Mouse (Mus musculus): ENCODE measurements around the gene Tnfrsf12a. TPM values are rescaled to one million over a fixed set of nuclear protein-coding genes. Genes with fewer than 3 reads are reported as not detected.
A peak's percentile ranks its signal among the peaks of the same experiment; 100 is the strongest.

Gene Tnfrsf12a
- polyA plus RNA-seq, 1 experiment from 2014 or later, result 4.6 TPM

DNA sequence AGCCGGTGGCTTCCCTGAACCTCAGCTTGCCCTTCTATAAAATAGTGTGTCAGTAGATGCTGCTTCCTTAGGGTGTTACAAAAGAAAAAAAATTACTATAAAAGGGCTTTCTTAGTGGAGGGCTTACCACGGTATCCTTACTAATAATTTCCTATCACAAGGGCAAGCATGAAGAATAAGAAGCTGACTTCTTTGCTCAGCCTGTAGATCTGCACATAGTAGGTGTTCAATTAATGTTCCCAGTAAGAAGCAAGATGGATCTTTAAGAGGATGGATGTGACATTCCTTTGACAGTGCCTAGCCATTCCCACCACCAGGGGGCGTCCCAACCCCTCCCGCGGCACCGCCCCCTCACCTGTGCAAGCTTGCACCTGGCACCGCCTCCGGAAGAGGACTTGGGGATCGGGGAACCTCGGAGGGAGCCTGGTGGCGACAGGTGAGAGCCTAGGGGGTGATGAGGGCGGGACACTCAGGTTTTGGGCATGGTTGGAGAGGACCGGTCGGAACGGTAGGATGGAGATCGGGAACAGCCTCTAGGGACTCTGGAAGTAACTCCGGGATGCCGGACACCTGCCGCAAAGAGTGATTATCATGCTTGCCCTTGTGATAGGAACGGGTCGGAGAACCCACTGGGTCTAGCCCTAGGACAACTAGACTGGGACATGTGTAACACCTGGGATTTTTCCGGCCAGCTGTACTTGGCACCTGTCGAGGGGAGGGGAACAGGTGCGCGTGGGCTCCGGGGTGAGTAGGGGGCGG lies 17.0 kb downstream of the Tnfrsf12a start, which contains the start of gene Bicdl2:
Gene Bicdl2, plus strand, starts transcription at position 390 of the 759 bp plus-strand sequence.
- no peak within 1 kb of the TSS for H3K27ac ChIP-seq
- 5% methylated on average over 27 of the region's 27 CpGs for WGBS
- H3K36me3 ChIP-seq (replicated peaks), result 0 out of 2 replicates have a peak, but pooled peaks cover 1% of the 10 kb centered on the region
- H3K9me3 ChIP-seq, result no peaks in the 10 kb centered on the region
- DNase-seq (ENCODE audit: extremely low spot score, low spot score), result no peak
- H3K27me3 ChIP-seq (ENCODE audit: poor library complexity, severe bottlenecking), result peaks cover 50% of the 10 kb centered on the region
- peak within 1 kb of the TSS; percentile 29; the same call in 1 of the 2 replicates for H3K4me3 ChIP-seq
- peaks cover 20% of the 10 kb centered on the region for H3K4me1 ChIP-seq

DNA sequence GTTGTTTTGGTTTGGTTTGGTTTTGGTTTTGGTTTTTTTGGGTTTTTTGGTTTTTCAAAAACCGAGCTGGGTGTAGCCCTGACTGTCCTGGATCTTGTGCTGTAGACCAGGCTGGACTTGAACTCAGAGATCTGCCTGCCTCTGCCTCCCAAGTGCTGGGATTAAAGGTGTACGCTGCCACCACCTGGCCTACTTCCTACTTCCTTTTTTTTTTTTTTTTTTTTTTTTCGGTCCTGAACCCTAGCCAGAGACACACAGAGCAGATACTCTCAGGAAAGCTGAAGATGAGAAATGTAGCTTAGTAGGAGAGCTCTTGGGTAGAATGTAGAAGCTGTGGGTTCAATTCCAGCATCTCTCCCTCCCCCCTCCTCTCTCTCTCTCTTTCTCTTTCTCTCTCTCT lies 18.8 kb downstream of the Tnfrsf12a start:
- no peaks in the 10 kb centered on the region for H3K36me3 ChIP-seq (replicated peaks)
- H3K9me3 ChIP-seq, result no peaks in the 10 kb centered on the region
- DNase-seq (ENCODE audit: extremely low spot score, low spot score), result no peak
- 88% methylated on average over 3 of the region's 3 CpGs for WGBS
- H3K4me1 ChIP-seq, result peaks cover 13% of the 10 kb centered on the region; the same call in 1 of the 2 replicates
- H3K27ac ChIP-seq, result no peak overlapping the region
- no peak overlapping the region for H3K4me3 ChIP-seq
- peaks cover 47% of the 10 kb centered on the region for H3K27me3 ChIP-seq (ENCODE audit: poor library complexity, severe bottlenecking)

DNA sequence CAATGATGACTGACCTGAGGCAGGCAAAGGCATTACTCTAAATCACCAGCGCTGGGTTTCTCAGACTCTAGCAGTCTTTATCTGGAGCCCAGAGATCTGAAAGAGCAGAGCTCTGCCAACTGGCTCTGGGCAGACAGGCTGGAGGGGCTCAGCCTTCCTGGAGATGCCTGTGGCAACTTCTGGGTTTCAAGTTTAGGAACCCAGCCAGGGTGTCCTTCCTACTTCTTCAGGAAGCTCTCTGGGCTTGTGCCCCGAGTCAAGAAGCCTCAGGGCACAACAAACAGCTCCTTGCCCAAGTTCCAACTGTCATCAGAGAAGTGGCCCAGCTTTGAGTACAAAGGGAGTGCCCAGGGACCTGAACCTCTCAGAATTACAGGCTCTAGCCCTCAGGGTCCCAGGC lies 22.9 kb downstream of the Tnfrsf12a start:
- DNase-seq (ENCODE audit: extremely low spot score, low spot score), result no peak
- H3K4me3 ChIP-seq, result no peak overlapping the region
- no peaks in the 10 kb centered on the region for H3K4me1 ChIP-seq
- 64% methylated on average over 2 of the region's 2 CpGs for WGBS
- no peak overlapping the region for H3K27ac ChIP-seq
- no peaks in the 10 kb centered on the region for H3K9me3 ChIP-seq
- no peaks in the 10 kb centered on the region for H3K36me3 ChIP-seq (replicated peaks)
- peaks cover 8% of the 10 kb centered on the region for H3K27me3 ChIP-seq (ENCODE audit: poor library complexity, severe bottlenecking)

DNA sequence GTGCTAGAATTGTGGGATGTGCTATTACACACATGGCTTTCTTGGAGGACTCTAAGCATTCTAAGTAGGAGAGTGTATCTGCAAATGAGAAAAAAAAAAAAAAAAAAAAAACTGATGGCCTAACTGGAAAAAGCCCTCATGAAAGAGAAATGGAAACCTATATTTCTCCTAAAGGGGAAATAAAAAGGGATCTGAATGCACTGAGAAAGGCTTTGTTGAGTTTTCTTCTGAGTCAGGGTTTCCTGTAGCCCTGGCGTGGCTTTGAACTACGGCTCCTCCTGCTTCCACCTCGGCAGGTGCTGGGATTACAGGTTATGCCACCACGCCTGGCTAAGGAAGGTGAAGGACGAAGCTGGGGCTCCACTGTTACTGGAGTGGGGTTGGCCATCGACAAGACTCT lies 23.3 kb downstream of the Tnfrsf12a start:
- H3K27ac ChIP-seq, result no peak overlapping the region
- no peak overlapping the region for H3K4me3 ChIP-seq
- H3K9me3 ChIP-seq, result no peaks in the 10 kb centered on the region
- H3K36me3 ChIP-seq (replicated peaks), result no peaks in the 10 kb centered on the region
- 72% methylated on average over 6 of the region's 6 CpGs for WGBS
- no peaks in the 10 kb centered on the region for H3K4me1 ChIP-seq
- no peak for DNase-seq (ENCODE audit: extremely low spot score, low spot score)
- H3K27me3 ChIP-seq (ENCODE audit: poor library complexity, severe bottlenecking), result peaks cover 3% of the 10 kb centered on the region; the same call in 1 of the 2 replicates

DNA sequence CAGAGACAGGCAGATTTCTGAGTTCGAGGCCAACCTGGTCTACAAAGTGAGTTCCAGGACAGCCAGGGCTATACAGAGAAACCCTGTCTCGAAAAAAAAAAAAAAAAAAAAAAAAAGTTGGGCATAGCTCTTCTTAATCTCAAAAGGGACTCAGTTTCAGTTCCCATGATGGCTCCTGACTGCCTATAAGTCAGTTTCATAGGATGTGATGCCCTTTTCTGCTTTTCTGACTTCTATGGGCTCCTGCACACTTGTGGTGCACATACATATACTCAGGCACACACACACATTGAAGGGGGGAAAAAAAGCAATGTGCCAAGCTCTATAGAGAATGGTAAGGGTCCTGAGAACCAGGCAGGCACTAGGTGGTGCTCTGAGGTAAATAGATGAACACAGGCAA lies 23.9 kb downstream of the Tnfrsf12a start:
- Histone ChIP-seq H3K27me3 (ENCODE audit: poor library complexity, severe bottlenecking) (no peaks in the 10 kb centered on the region; the same call in 1 of the 2 replicates), H3K36me3 (replicated peaks) (no peaks in the 10 kb centered on the region), H3K9me3 (no peaks in the 10 kb centered on the region), H3K4me3 (no peak overlapping the region), H3K4me1 (no peaks in the 10 kb centered on the region), H3K27ac (no peak overlapping the region)
- 86% methylated on average over 2 of the region's 2 CpGs for WGBS
- DNase-seq (ENCODE audit: extremely low spot score, low spot score), result no peak

DNA sequence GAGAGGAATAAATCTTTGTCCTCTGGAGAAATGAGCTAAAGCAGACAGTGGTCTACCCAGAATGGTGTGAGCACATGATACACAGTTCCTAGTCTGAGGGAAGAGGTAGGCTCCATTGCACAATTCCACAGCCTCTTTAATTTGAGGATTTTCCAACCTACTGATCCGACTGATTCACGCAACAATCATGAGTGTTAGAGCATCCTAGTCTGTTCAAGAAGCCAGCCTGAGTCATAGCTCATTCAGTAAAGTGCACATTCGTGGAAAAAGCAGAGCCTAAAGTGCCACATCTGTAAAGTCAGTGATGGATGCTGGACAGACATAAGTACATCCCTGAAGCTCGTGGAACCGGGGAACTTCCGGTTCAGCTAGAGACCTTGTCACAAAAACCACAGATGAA lies 25.9 kb downstream of the Tnfrsf12a start:
- DNase-seq (ENCODE audit: extremely low spot score, low spot score), result no peak
- WGBS, result 90% methylated on average over 6 of the region's 6 CpGs
- Histone ChIP-seq H3K4me1 (no peaks in the 10 kb centered on the region), H3K9me3 (no peaks in the 10 kb centered on the region), H3K27me3 (ENCODE audit: poor library complexity, severe bottlenecking) (peaks cover 10% of the 10 kb centered on the region), H3K27ac (no peak overlapping the region), H3K36me3 (replicated peaks) (no peaks in the 10 kb centered on the region), H3K4me3 (no peak overlapping the region)

DNA sequence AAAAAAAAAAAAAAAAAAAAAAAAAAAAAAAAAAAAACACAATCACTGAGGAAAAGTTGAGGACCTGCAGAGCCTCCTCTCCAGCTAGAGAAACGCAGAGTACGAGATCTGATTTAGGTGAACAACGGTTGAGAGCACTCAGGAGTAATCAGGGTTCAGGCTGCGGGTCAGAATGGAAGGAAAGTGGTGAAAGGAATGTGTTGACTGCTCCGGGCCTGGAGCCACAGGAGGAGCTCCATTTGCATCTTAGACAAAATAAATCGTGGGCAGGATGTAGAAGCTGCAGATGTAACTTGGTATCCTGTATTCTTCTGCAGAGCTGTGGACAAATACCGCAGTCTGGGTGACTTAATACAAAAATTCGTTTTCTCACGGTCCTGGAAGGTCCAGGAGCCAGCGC lies 31.4 kb downstream of the Tnfrsf12a start:
- peaks cover 12% of the 10 kb centered on the region for H3K4me1 ChIP-seq
- no peak for DNase-seq (ENCODE audit: extremely low spot score, low spot score)
- H3K4me3 ChIP-seq, result no peak overlapping the region
- peaks cover 49% of the 10 kb centered on the region for H3K27me3 ChIP-seq (ENCODE audit: poor library complexity, severe bottlenecking)
- no peak overlapping the region for H3K27ac ChIP-seq
- 39% methylated on average over 10 of the region's 10 CpGs for WGBS
- peaks cover 5% of the 10 kb centered on the region; the same call in 1 of the 2 replicates for H3K9me3 ChIP-seq
- H3K36me3 ChIP-seq (replicated peaks), result no peaks in the 10 kb centered on the region

DNA sequence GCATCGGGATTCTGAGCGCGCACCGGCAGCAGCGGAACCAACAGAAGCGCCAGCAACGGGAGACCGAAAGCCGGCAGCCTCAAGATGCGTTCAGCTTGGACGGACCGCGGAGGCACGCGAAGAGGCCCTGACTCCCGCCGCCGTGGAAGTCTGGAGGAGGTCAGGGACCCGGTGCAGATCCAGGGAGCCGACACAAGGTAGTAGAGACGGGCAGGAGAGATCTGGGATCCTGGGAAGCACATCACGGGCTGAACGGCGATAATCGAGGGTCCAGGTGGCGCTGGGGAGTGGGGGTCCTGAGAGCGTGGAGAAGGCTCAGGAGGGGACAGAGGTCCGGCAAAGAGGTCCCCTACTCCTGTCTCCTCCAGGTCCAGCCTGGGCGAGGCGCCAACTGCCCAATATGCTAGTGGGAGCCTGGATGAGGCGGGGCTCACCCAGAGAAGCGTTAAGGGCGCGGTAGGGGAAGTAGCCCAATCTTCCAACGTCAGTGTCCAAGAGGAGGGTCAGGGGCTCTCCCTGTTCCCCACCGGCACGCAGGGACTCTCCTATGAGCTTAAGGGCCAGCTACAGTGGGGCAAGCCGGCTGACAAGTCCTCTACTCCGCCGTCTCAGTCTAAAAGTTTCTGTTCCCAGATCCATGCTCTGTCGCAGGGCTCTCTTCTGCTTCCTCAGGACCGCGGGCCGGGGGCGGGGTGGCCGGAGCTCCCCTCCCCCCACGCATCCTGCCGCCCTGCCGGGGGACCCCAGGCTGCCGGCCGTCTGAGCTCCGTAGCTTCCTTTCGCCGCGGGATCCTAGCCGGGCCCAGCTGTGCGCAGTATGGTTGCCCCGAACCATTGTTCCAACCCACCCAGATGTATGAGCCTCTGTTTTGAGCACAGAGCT lies 32.4 kb downstream of the Tnfrsf12a start, which contains the start of gene Mmp25:
Gene Mmp25, minus strand, starts transcription at position 665 of the 883 bp plus-strand sequence.
- Histone ChIP-seq H3K36me3 (replicated peaks) (no peaks in the 10 kb centered on the region), H3K4me3 (peak within 1 kb of the TSS; percentile 56), H3K9me3 (peaks cover 5% of the 10 kb centered on the region; the same call in 1 of the 2 replicates), H3K27me3 (ENCODE audit: poor library complexity, severe bottlenecking) (peaks cover 49% of the 10 kb centered on the region), H3K27ac (peak within 1 kb of the TSS; percentile 58), H3K4me1 (peaks cover 12% of the 10 kb centered on the region)
- peak; percentile 31 for DNase-seq (ENCODE audit: extremely low spot score, low spot score)
- under 1% methylated on average over 58 of the region's 58 CpGs for WGBS

DNA sequence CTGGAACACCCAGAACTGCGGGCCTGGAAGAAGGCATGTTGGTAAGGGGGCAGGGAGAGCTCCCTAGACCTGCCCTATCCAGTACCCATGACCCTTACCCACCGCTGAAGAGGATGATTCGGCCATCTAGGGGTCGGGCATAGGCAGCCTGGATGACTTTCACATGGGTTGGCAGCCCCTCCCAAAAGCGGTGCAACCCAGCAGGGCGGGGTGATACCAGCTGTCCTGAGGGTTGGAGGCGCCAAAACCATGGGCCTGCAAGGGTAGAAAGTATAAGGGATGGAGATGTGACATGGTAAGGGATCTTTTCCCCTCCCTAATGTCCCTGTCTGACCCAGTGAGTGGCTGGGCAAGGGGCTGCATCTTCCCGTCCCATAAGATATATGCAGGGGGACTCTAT lies 46.0 kb downstream of the Tnfrsf12a start:
- Histone ChIP-seq H3K9me3 (no peaks in the 10 kb centered on the region), H3K4me1 (peaks cover 18% of the 10 kb centered on the region), H3K4me3 (no peak overlapping the region), H3K36me3 (replicated peaks) (no peaks in the 10 kb centered on the region), H3K27me3 (ENCODE audit: poor library complexity, severe bottlenecking) (peaks cover 10% of the 10 kb centered on the region; the same call in 1 of the 2 replicates), H3K27ac (no peak overlapping the region)
- 86% methylated on average over 8 of the region's 8 CpGs for WGBS
- DNase-seq (ENCODE audit: extremely low spot score, low spot score), result no peak

DNA sequence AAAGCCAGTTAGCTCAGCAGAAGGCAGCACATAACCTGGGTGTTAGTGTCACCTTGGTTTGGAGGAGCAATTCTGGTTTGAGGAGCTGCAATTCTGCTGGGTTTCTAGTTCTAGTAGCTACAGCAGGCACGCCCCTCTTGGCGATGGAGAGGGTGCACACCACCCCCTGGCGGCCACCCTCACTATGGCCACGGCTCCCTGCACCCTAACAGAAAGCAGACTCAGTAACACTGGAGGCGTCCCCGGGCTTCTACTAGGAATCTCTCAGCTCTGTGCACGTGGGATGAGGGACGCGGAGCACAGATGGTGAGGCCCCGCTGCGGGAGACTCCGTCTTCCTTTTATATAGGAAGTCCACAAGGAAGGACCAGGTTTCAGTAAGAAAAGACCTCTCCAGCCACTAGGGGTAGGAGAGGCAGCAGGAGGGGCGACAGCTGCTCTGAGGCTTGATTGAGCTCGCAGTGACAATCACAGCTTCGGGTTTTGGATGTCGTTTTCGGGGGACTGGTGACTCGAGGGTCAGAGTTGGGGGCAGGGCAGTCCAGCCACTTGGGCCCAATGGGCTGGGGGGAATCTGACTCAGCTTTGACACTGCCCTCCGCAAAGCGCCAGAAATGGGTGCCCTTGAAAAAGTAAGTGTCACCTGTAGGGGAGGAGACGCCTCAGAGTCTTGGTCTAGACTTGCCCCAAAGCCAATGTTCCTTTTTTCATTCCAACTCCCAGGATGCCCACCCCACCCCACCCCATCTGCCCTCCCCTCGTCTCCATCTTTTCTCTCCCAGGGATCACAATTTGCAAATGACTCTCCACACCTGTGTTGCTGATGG lies 46.9 kb downstream of the Tnfrsf12a start:
- no peaks in the 10 kb centered on the region for H3K9me3 ChIP-seq
- no peaks in the 10 kb centered on the region for H3K36me3 ChIP-seq (replicated peaks)
- peaks cover 18% of the 10 kb centered on the region for H3K4me1 ChIP-seq
- no peak overlapping the region for H3K27ac ChIP-seq
- peak; percentile 79 for DNase-seq (ENCODE audit: extremely low spot score, low spot score)
- peak overlapping the region; percentile 39 for H3K4me3 ChIP-seq
- peaks cover 10% of the 10 kb centered on the region; the same call in 1 of the 2 replicates for H3K27me3 ChIP-seq (ENCODE audit: poor library complexity, severe bottlenecking)
- WGBS, result 17% methylated on average over 22 of the region's 22 CpGs

DNA sequence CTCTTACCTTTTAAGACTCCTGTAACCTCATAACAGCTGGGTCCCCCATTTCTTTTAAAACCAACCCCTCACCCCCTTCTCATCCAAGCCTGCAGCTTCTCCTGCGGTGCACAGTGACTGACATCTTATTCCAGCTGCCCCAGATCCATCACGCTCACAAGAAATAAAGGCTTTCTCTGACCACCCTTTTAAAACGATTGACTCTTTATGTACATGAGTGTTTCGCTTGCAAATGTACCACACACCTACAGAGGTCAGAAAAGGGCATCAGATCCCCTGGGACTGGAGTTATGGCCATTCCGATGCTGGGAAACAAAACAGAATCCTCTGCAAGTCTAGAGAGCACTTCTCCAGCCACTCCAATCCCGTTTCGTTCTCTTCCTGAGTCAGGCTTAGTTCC lies 49.5 kb downstream of the Tnfrsf12a start:
- no peaks in the 10 kb centered on the region for H3K9me3 ChIP-seq
- H3K4me3 ChIP-seq, result no peak overlapping the region
- peaks cover 18% of the 10 kb centered on the region for H3K4me1 ChIP-seq
- WGBS, result 45% methylated on average over 7 of the region's 7 CpGs
- no peaks in the 10 kb centered on the region for H3K36me3 ChIP-seq (replicated peaks)
- DNase-seq (ENCODE audit: extremely low spot score, low spot score), result no peak
- H3K27me3 ChIP-seq (ENCODE audit: poor library complexity, severe bottlenecking), result peaks cover 10% of the 10 kb centered on the region; the same call in 1 of the 2 replicates
- H3K27ac ChIP-seq, result no peak overlapping the region

Measured in forebrain, embryonic 10.5 days (tissue).